Mouse (Mus musculus) ovary, adult 18-20 months (tissue): ENCODE measurements around the gene Synj1.
A peak's percentile ranks its signal among the peaks of the same experiment; 100 is the strongest.

Experiments used
- DNase-seq: peaks from one replicate; pipeline ENCODE4 v3.0.0; 2022; ENCODE audit warnings: low spot score, mixed read lengths

Gene Synj1

GRCm38 (mm10) chr16:90946977-90947376, 64.1 kb downstream of the Synj1 start:
- DNase-seq, result no peak

- no peak for DNase-seq
Observed at GRCm38 (mm10) chr16:90941246-90941645, 69.9 kb downstream of the Synj1 start.

GRCm38 (mm10) chr16:90934687-90935328, 76.3 kb downstream of the Synj1 start, which contains the start of gene Cfap298:
TSS of gene Cfap298 (minus strand) at chr16:90935114.
- DNase-seq, result peak; percentile 93

- DNase-seq, result peak; percentile 37
Observed at GRCm38 (mm10) chr16:90934193-90934686, 76.9 kb downstream of the Synj1 start.

- no peak for DNase-seq
Observed at GRCm38 (mm10) chr16:90933534-90934176, 77.5 kb downstream of the Synj1 start.

GRCm38 (mm10) chr16:90927446-90927845, 83.7 kb downstream of the Synj1 start:
- no peak for DNase-seq

- no peak for DNase-seq
Observed at GRCm38 (mm10) chr16:90925461-90925860, 85.6 kb downstream of the Synj1 start.

GRCm38 (mm10) chr16:90924606-90925370, 86.3 kb downstream of the Synj1 start:
- DNase-seq, result peak; percentile 52

GRCm38 (mm10) chr16:90921471-90922159, 89.5 kb downstream of the Synj1 start:
- DNase-seq, result no peak

- no peak for DNase-seq
Observed at GRCm38 (mm10) chr16:90917156-90917555, 94.0 kb downstream of the Synj1 start.

- no peak for DNase-seq
Observed at GRCm38 (mm10) chr16:90916040-90916481, 95.0 kb downstream of the Synj1 start.

GRCm38 (mm10) chr16:90911766-90912165, 99.3 kb downstream of the Synj1 start:
- DNase-seq, result no peak

- DNase-seq, result no peak
Observed at GRCm38 (mm10) chr16:90910855-90911533, 100.1 kb downstream of the Synj1 start.

- DNase-seq, result no peak
Observed at GRCm38 (mm10) chr16:90907250-90907649, 103.9 kb downstream of the Synj1 start.

GRCm38 (mm10) chr16:90903300-90903699, 107.8 kb downstream of the Synj1 start:
- no peak for DNase-seq

GRCm38 (mm10) chr16:90901364-90901763, 109.7 kb downstream of the Synj1 start:
- DNase-seq, result no peak

- DNase-seq, result no peak
Observed at GRCm38 (mm10) chr16:90899498-90899897, 111.6 kb downstream of the Synj1 start.

GRCm38 (mm10) chr16:90897651-90898050, 113.5 kb downstream of the Synj1 start:
- DNase-seq, result no peak

- no peak for DNase-seq
Observed at GRCm38 (mm10) chr16:90893792-90894191, 117.3 kb downstream of the Synj1 start.

GRCm38 (mm10) chr16:90893019-90893418, 118.1 kb downstream of the Synj1 start:
- DNase-seq, result no peak

- no peak for DNase-seq
Observed at GRCm38 (mm10) chr16:90892081-90892480, 119.0 kb downstream of the Synj1 start.
